Mouse (Mus musculus): ENCODE measurements around the gene Acox3. TPM values are rescaled to one million over a fixed set of nuclear protein-coding genes. Genes with fewer than 3 reads are reported as not detected.
A peak's percentile ranks its signal among the peaks of the same experiment; 100 is the strongest.

Gene Acox3
- 17.6 and 18.8 TPM in 2 replicates for polyA plus RNA-seq (2016; fragmentation: Nextera tagmentation; extraction: Ambion mirVana)

DNA sequence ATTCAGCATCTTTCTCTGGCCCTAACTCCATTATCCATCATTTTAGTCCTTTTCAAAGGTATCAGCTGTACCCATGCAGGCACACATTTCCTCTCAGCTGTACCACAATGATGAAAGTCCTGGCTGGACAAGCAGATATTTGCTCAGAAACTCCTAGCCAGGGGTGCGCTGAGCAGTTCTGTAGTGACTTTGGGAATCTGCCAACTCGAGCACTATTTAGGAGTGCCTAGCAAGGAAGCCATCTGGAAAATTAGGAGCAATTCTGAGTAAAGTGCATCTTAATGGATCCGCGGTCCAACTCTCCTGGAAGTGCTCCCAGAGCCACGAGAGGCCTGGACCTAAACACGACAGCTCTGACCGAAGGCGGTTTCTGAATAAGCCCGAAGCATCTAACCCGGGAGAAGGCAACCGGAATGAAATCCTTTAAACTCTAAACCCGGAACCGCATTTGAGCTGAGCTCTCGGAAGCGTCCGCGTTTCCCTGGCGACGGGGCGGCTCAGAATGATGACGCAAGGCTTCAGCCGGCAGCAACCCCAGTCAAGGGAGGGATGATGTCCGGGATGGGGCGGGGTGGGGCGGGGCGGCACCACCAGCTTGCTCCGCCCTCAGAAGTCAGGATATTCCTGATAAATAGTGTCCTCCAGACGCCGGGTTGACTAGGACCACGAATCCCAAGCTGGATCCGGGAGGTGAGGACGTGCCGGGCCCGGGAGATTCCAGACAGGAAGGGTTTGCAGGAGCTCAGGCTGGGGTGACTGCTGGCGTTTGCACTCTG lies at the start of gene Acox3:
Acox3 (plus strand) TSS at position 596 of the 776 bp plus-strand sequence.
- H3K4me3 ChIP-seq: peak within 1 kb of the TSS; percentile 70
- H3K9me3 ChIP-seq: no peaks in the 10 kb centered on the region
- peaks cover 13% of the 10 kb centered on the region for H3K4me1 ChIP-seq
- peak within 1 kb of the TSS; percentile 60; the same call in 1 of the 2 replicates for H3K27ac ChIP-seq (replicated peaks)
- peak within 1 kb of the TSS; percentile 66 for H3K9ac ChIP-seq (replicated peaks)
- peak; percentile 92 for ATAC-seq (ENCODE audit: low FRiP score, low read depth)
- peak within 1 kb of the TSS; percentile 78 for H3K4me2 ChIP-seq (replicated peaks)
- H3K36me3 ChIP-seq: no peaks in the 10 kb centered on the region; the same call in 1 of the 2 replicates
- under 1% methylated on average over 35 of the region's 35 CpGs for WGBS
- H3K27me3 ChIP-seq: peaks cover 13% of the 10 kb centered on the region

DNA sequence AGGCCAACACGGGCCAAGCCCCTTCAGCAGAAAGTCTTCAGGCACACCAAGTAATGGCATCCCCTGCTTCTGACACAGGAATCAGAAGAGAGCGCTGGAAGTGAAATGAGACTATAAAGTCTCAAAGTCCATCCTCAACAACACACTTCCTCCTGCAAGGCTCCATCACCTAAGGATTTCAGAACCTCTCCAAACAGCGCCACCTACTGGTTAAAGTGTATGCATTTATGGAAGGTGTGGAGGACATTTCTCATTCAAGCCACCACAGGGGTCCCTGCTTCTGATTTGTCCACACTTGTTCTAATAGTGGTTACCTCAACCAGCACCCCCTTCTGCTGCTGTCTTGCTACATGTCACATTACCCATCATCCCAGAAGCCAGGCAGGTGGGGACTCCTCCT lies 46.6 kb upstream of the Acox3 start:
- H3K4me1 ChIP-seq: peaks cover 6% of the 10 kb centered on the region; the same call in 1 of the 2 replicates
- no peak overlapping the region for H3K9ac ChIP-seq (replicated peaks)
- H3K9me3 ChIP-seq: no peaks in the 10 kb centered on the region
- no peak for ATAC-seq (ENCODE audit: low FRiP score, low read depth)
- peaks cover 7% of the 10 kb centered on the region; the same call in 1 of the 2 replicates for H3K27me3 ChIP-seq
- H3K4me3 ChIP-seq: no peak overlapping the region
- no peak overlapping the region for H3K4me2 ChIP-seq (replicated peaks)
- no peak overlapping the region for H3K27ac ChIP-seq (replicated peaks)
- WGBS: 69% methylated on average over 3 of the region's 3 CpGs
- no peaks in the 10 kb centered on the region for H3K36me3 ChIP-seq

DNA sequence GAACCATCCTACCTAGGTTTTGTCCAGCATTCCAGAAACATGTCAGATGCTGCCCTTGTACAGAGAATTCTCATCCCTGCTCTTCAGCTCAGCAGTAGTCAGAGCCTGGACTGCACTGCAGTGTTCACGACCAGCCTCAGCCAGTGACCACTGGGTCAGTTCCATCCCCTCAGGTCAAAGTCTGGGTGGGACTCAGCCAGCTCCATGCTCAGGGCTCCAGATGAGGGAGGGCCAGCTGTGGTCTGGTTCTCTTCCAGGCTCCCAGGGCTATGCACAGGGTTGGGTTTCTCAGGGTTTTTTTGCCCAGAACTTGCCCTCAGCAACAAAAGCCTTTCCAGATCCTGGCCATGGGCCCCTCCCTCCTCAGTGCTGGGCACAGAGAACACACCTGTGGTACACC lies 45.4 kb upstream of the Acox3 start:
- H3K27me3 ChIP-seq: no peaks in the 10 kb centered on the region
- no peaks in the 10 kb centered on the region for H3K36me3 ChIP-seq
- no peak overlapping the region for H3K4me2 ChIP-seq (replicated peaks)
- H3K9ac ChIP-seq (replicated peaks): no peak overlapping the region
- no peaks in the 10 kb centered on the region for H3K9me3 ChIP-seq
- H3K4me1 ChIP-seq: 0 out of 2 replicates have a peak, but pooled peaks cover 4% of the 10 kb centered on the region
- H3K4me3 ChIP-seq: no peak overlapping the region
- WGBS: 72% methylated on average over 1 of the region's 1 CpGs
- no peak for ATAC-seq (ENCODE audit: low FRiP score, low read depth)
- no peak overlapping the region for H3K27ac ChIP-seq (replicated peaks)

DNA sequence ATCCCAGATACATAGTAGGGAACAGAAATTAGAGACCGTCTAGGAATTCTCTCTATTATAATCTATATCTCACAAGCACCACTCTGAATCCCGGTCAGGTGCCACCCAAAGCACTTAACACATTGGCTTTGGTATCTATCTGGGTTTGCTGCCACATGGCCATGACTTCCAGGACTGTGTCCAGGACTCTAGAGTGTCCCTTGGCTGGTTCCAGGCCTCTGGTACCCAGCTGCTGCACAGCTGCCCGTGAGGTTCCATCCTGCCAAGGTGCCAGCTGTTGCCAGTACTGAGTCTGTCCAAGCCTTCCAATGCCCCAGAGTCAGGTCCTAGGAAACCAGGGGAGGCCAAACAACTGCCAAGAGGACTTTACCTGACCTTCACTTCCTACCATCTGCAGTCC lies 44.8 kb upstream of the Acox3 start:
- Histone ChIP-seq H3K36me3 (no peaks in the 10 kb centered on the region), H3K4me1 (0 out of 2 replicates have a peak, but pooled peaks cover 4% of the 10 kb centered on the region), H3K9me3 (no peaks in the 10 kb centered on the region), H3K4me3 (no peak overlapping the region), H3K27me3 (no peaks in the 10 kb centered on the region), H3K9ac (replicated peaks) (no peak overlapping the region), H3K27ac (replicated peaks) (no peak overlapping the region), H3K4me2 (replicated peaks) (no peak overlapping the region)
- 94% methylated on average over 3 of the region's 3 CpGs for WGBS
- ATAC-seq (ENCODE audit: low FRiP score, low read depth): no peak

DNA sequence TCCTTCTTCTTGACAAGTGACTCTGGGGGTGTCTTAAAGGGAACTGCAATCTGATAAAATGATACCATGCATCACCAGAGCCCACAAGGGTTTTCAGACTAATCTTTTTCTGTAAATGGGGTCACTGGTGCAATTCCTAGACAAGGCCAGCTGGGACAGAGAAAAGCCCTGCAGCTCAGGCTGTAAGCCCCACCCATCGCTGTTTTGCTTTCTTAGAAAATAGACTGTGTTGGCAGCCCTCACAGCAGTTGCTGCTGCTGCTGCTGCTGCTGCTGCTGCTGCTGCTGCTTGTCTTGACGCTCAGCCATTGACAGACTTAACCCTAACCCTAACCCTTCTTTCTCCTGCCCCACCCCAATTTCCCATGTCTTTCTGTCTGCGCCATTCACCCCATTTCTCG lies 43.3 kb upstream of the Acox3 start:
- H3K27ac ChIP-seq (replicated peaks): no peak overlapping the region
- no peak for ATAC-seq (ENCODE audit: low FRiP score, low read depth)
- no peak overlapping the region for H3K9ac ChIP-seq (replicated peaks)
- H3K27me3 ChIP-seq: no peaks in the 10 kb centered on the region
- no peak overlapping the region for H3K4me2 ChIP-seq (replicated peaks)
- no peak overlapping the region for H3K4me3 ChIP-seq
- H3K36me3 ChIP-seq: no peaks in the 10 kb centered on the region
- 0 out of 2 replicates have a peak, but pooled peaks cover 4% of the 10 kb centered on the region for H3K4me1 ChIP-seq
- WGBS: 57% methylated on average over 4 of the region's 4 CpGs
- no peaks in the 10 kb centered on the region for H3K9me3 ChIP-seq

DNA sequence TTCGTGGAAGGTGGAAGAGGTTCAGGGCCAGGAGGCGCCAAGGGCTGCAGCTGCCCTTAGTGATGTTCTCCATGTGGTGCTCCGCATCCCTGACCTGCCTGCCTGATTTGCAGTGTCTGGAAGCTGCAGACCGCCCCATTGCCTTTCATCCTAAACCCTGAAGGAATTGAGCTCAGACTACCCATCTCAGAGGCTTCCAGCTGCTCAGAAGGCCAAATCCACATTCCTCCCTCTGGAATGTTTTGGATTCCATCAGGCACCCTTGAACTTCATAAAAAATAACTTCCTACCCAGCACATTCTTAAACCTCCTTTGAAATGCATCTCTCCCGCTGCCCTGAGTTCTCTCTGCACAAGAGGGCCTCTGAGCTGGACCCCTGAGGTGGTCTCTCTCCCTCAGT lies 42.3 kb upstream of the Acox3 start:
- 53% methylated on average over 5 of the region's 5 CpGs for WGBS
- Histone ChIP-seq H3K27ac (replicated peaks) (no peak overlapping the region), H3K9ac (replicated peaks) (no peak overlapping the region), H3K9me3 (no peaks in the 10 kb centered on the region), H3K27me3 (no peaks in the 10 kb centered on the region), H3K4me1 (0 out of 2 replicates have a peak, but pooled peaks cover 4% of the 10 kb centered on the region), H3K4me3 (no peak overlapping the region), H3K4me2 (replicated peaks) (no peak overlapping the region), H3K36me3 (no peaks in the 10 kb centered on the region)
- no peak for ATAC-seq (ENCODE audit: low FRiP score, low read depth)

DNA sequence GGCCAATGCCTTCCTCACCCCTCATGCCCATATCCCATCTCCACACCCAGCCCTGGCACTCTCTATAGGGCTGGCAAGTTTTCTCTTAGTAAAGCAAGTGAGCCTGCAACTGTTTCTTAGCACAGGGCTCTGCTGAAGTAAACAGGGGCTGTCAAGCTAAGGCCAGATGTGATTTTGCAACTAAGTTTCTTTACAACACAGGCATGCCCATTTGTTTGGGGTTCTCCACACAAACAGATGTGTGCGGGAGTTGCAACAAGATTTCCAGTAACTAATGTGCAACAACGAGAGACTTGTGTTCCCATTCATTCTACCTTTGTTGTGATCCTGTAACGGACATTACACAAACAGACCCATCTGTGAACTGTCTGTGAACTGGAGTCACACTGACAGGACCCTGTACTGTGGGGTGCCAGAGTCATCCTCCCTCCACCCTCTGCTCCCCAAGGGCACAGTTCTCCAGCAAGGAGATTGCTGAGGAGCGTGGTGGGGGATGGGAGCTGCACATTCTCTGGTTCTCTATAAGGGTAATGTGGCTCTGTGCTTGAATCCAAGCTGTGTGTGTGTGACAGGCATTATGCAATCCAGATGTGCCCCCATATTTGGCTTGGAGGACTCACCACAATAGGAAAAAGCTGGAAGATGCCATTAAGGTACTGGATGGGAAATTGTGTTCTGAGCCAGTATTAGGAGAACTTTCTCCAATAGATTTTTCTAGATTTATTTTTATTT lies 41.6 kb upstream of the Acox3 start:
- Histone ChIP-seq H3K36me3 (no peaks in the 10 kb centered on the region), H3K9ac (replicated peaks) (no peak overlapping the region), H3K4me1 (0 out of 2 replicates have a peak, but pooled peaks cover 4% of the 10 kb centered on the region), H3K4me2 (replicated peaks) (no peak overlapping the region), H3K9me3 (no peaks in the 10 kb centered on the region), H3K4me3 (no peak overlapping the region), H3K27ac (replicated peaks) (no peak overlapping the region), H3K27me3 (no peaks in the 10 kb centered on the region)
- 70% methylated on average over 4 of the region's 4 CpGs for WGBS
- no peak for ATAC-seq (ENCODE audit: low FRiP score, low read depth)

DNA sequence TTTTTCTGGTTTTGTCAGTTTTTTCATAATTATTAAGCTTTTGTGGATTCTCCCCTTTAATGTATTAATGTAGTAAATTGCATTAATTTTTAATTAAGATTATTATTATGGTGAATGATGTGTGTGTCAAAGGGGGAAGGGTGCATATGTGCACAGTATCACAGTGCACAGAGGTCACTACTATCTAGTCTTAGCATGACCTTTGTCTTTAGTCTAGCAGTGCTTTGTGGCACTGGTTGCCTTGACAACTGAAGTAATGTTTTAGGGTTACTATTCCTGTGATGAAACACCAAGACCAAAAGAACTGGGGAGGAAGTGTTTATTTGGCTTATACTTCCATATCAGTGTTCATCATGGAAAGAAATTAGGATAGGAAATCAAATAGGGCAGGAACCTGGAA lies 36.7 kb upstream of the Acox3 start:
- Histone ChIP-seq H3K4me2 (replicated peaks) (no peak overlapping the region), H3K4me1 (no peaks in the 10 kb centered on the region)

DNA sequence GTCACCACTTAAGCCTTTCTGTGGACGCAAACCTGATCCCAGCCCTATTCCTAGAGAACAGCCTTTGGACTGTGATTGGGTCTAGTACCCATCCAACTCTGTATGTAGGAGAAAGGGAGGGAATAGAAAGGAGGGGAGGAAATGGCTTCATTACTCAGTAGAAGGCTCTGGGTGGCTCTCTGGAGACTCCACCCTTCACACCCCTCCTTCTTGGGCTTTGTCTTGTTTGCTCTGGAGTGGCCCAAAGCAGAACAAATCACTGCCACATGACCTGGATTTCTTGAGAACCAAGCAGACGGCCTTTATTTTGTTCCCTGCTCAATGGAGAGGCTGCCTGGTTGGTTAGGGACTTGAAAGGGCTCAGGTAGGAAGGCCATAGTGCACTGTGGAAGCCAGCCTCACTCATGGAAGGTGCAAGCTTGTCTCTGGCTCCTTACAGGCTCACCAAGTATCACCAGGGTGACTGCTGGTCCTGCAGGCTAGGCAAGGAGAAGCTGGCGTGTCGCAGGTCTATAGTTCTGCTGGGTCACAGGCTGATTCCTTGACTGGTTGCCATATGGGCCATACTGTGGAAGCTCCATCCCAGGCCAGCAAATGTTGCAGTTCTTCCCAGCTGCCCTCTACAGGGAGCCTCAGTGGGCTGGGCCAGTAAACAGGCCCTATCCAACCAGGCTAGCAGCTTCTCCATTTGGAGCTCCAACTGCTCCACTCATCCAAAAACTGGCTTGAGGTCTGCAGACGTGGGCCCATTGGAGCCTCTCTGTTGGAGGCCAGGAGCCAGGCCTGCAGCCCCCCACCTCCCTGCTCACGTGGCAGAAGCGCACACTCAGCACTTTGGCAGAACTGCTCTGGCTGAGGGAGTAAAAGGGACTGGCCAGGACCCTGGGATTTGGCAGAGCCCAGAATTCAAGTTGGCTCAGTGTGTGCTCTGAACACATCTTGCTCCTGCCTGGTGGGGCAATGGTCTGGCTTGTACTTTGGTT lies 30.7 kb upstream of the Acox3 start:
- peaks cover 26% of the 10 kb centered on the region for H3K36me3 ChIP-seq
- no peaks in the 10 kb centered on the region for H3K9me3 ChIP-seq
- 50% methylated on average over 7 of the region's 7 CpGs for WGBS
- ATAC-seq (ENCODE audit: low FRiP score, low read depth): no peak
- no peak overlapping the region for H3K9ac ChIP-seq (replicated peaks)
- no peak overlapping the region for H3K27ac ChIP-seq (replicated peaks)
- no peak overlapping the region for H3K4me2 ChIP-seq (replicated peaks)
- H3K4me1 ChIP-seq: 0 out of 2 replicates have a peak, but pooled peaks cover 3% of the 10 kb centered on the region
- H3K4me3 ChIP-seq: no peak overlapping the region
- H3K27me3 ChIP-seq: no peaks in the 10 kb centered on the region

More for the DNA sequence above, 36.7 kb upstream of the Acox3 start:
- H3K4me3 ChIP-seq: no peak overlapping the region
- H3K27ac ChIP-seq (replicated peaks): no peak overlapping the region
- H3K9me3 ChIP-seq: no peaks in the 10 kb centered on the region
- no peaks in the 10 kb centered on the region for H3K36me3 ChIP-seq
- no peak overlapping the region for H3K9ac ChIP-seq (replicated peaks)
- no peak for ATAC-seq (ENCODE audit: low FRiP score, low read depth)
- no peaks in the 10 kb centered on the region for H3K27me3 ChIP-seq

DNA sequence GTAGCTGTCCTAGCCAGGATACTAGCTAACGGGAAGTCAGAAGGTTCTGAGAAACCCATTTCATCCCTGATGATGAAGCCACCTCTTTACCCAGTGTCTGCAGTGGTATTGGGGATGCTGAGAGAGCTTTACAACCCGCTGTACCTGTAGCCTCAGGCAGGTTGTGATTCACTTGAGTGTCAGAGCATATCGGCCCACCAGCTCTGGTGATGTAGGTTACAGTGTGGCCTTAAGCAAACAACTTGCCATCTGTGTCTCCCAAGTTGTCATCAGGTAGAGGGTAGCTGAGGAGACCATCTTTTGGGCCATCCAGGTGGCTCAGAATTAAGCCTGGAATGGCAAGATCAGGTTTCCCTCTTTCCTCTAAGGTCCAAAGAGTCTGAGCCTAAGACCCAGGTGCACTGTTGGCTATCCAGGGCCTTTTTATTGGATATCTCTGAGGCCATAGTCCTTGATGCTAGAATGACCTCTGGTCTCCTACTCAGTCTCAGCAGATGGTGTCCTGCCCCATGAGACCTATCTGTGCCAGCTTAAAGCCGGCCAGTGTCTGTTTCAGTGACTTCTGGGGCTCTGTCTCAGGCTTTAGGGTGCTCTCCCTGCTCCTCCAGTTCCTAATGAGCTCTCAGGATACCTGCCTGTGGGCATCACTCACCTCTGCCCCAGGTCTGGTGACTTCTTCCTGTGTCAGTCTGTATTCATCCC lies 29.9 kb upstream of the Acox3 start:
- Histone ChIP-seq H3K9me3 (no peaks in the 10 kb centered on the region), H3K36me3 (peaks cover 35% of the 10 kb centered on the region), H3K4me2 (replicated peaks) (no peak overlapping the region), H3K27ac (replicated peaks) (no peak overlapping the region), H3K4me1 (0 out of 2 replicates have a peak, but pooled peaks cover 3% of the 10 kb centered on the region), H3K27me3 (no peaks in the 10 kb centered on the region), H3K9ac (replicated peaks) (no peak overlapping the region), H3K4me3 (no peak overlapping the region)
- 79% methylated on average over 4 of the region's 4 CpGs for WGBS
- no peak for ATAC-seq (ENCODE audit: low FRiP score, low read depth)

DNA sequence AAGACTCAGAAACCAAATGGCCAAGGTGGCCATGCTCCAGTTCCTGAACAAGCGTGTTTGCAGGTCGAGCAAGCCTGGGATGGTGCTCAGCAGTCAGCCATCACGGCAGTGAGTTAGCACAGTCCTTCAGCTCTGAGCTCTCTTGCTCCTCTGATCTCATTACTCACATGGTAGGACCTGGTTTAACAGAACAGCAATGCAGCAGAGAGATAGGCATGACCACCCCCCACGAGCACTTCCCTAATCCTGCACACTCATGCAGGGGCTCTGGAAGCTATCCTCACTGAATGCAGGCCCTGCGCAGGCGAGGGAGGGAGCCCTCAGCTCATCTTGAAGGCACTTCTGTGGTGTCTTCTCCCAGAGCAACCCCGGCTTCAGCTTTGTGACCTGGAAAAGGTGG lies 26.4 kb upstream of the Acox3 start:
- no peak overlapping the region for H3K4me3 ChIP-seq
- no peak overlapping the region for H3K4me2 ChIP-seq (replicated peaks)
- H3K36me3 ChIP-seq: peaks cover 62% of the 10 kb centered on the region
- H3K27ac ChIP-seq (replicated peaks): no peak overlapping the region
- no peak for ATAC-seq (ENCODE audit: low FRiP score, low read depth)
- H3K4me1 ChIP-seq: 0 out of 2 replicates have a peak, but pooled peaks cover 3% of the 10 kb centered on the region
- WGBS: 90% methylated on average over 7 of the region's 7 CpGs
- no peaks in the 10 kb centered on the region for H3K9me3 ChIP-seq
- no peak overlapping the region for H3K9ac ChIP-seq (replicated peaks)
- H3K27me3 ChIP-seq: no peaks in the 10 kb centered on the region
